Mouse (Mus musculus) spleen, postnatal 36 days (tissue): ENCODE measurements around the gene Elac2.

ENCODE experiments used
- DNase-seq, 2 experiments: peaks; one replicate each; pipeline ENCODE4 v3.0.0; 2022; ENCODE audit warnings: low spot score in 2 of 2, mixed read lengths in 1 of 2

The Elac2 gene

GRCm38 (mm10) chr11:64978720-64979488, at the start of gene Elac2:
Gene Elac2, plus strand, starts transcription at chr11:64979038.
- DNase-seq = peak; percentile 95 to 96

- no peak for DNase-seq
Observed at GRCm38 (mm10) chr11:64929130-64929529, 49.7 kb upstream of the Elac2 start.

GRCm38 (mm10) chr11:64931060-64931770, 47.6 kb upstream of the Elac2 start:
- no peak for DNase-seq

GRCm38 (mm10) chr11:64937226-64937625, 41.6 kb upstream of the Elac2 start:
- DNase-seq = no peak

GRCm38 (mm10) chr11:64941193-64941592, 37.6 kb upstream of the Elac2 start:
- no peak for DNase-seq

GRCm38 (mm10) chr11:64949782-64950181, 29.1 kb upstream of the Elac2 start:
- DNase-seq = no peak

- DNase-seq = no peak
Observed at GRCm38 (mm10) chr11:64956962-64957729, 21.7 kb upstream of the Elac2 start.

- no peak for DNase-seq
Observed at GRCm38 (mm10) chr11:64962629-64963028, 16.2 kb upstream of the Elac2 start.

GRCm38 (mm10) chr11:64968507-64968906, 10.3 kb upstream of the Elac2 start:
- DNase-seq = no peak

GRCm38 (mm10) chr11:64968939-64969342, 9.9 kb upstream of the Elac2 start:
- no peak for DNase-seq

GRCm38 (mm10) chr11:64971471-64971988, 7.3 kb upstream of the Elac2 start:
- no peak for DNase-seq

GRCm38 (mm10) chr11:64972418-64972817, 6.4 kb upstream of the Elac2 start:
- no peak for DNase-seq

GRCm38 (mm10) chr11:64979489-64979845, 629 bp downstream of the Elac2 start:
- DNase-seq = no peak

GRCm38 (mm10) chr11:64988556-64988955, 9.7 kb downstream of the Elac2 start:
- DNase-seq = no peak

GRCm38 (mm10) chr11:64998439-64998838, 19.6 kb downstream of the Elac2 start:
- DNase-seq = no peak

- DNase-seq = no peak
Observed at GRCm38 (mm10) chr11:64999685-65000084, 20.8 kb downstream of the Elac2 start.

- no peak for DNase-seq
Observed at GRCm38 (mm10) chr11:65001729-65002128, 22.9 kb downstream of the Elac2 start.

GRCm38 (mm10) chr11:65003611-65004010, 24.8 kb downstream of the Elac2 start:
- no peak for DNase-seq

GRCm38 (mm10) chr11:65004836-65005235, 26.0 kb downstream of the Elac2 start:
- DNase-seq = no peak

GRCm38 (mm10) chr11:65006047-65006446, 27.2 kb downstream of the Elac2 start:
- DNase-seq = no peak

- DNase-seq = no peak
Observed at GRCm38 (mm10) chr11:65013906-65014305, 35.1 kb downstream of the Elac2 start.

- DNase-seq = no peak
Observed at GRCm38 (mm10) chr11:65016754-65017153, 37.9 kb downstream of the Elac2 start.
